Comparison of ENCODE assay signal across 15 mouse cellular contexts in genomic region chr3:96027875-96028274, GRCm38 (mm10). TPM values are rescaled to one million over a fixed set of nuclear protein-coding genes. Genes with fewer than 3 reads are reported as not detected.
DNase-seq lines count a peak whose midpoint lies in the region; ATAC-seq and TF ChIP-seq lines count a peak whose summit lies in the region.
"Had no signal": no experiment of that assay in that cellular context is flagged by ENCODE, and none has a peak within 500 bp of the region (broad histone marks: within the 10 kb centered on the region; RNA-seq: fewer than 3 reads in every experiment).

No protein-coding gene starts in this region.

- no peak for ATAC-seq in limb, embryonic 14.5 days (ENCODE audit: low FRiP score, low read depth)
- ATAC-seq in midbrain, embryonic 13.5 days, result no peak
- ATAC-seq: forebrain, embryonic 16.5 days; midbrain, embryonic 16.5 days had no signal

- 85% methylated on average over 1 of the region's 1 CpGs for WGBS in limb, embryonic 14.5 days
- WGBS in limb, embryonic 10.5 days, result 87% methylated on average over 1 of the region's 1 CpGs
- WGBS in midbrain, embryonic 13.5 days, result 93% methylated on average over 1 of the region's 1 CpGs

- no peak for TF ChIP-seq POLR2A in limb, embryonic 14.5 days (IDR thresholded peaks at IDR 0.05; ENCODE audit: borderline replicate concordance, extremely low read depth, insufficient read depth, insufficient read length)
- TF ChIP-seq POLR2A in brain, embryonic 14.5 days (IDR thresholded peaks at IDR 0.05; ENCODE audit: borderline replicate concordance, extremely low read depth, insufficient read depth, insufficient read length, poor library complexity, severe bottlenecking), result no peak

- H3K9me3 ChIP-seq in limb, embryonic 14.5 days (ENCODE audit: control insufficient read depth, low read length), result no peaks in the 10 kb centered on the region
- H3K9me3 ChIP-seq in limb, embryonic 10.5 days (replicated peaks), result no peaks in the 10 kb centered on the region
- H3K9me3 ChIP-seq in midbrain, embryonic 13.5 days, result no peaks in the 10 kb centered on the region
- H3K9me3 ChIP-seq: heart, embryonic 13.5 days; liver, embryonic 13.5 days had no signal

- no peaks in the 10 kb centered on the region for H3K27me3 ChIP-seq in limb, embryonic 14.5 days (ENCODE audit: control insufficient read depth, insufficient read depth, low read length)
- H3K27me3 ChIP-seq in limb, embryonic 10.5 days (ENCODE audit: low read depth, poor library complexity, severe bottlenecking), result no peaks in the 10 kb centered on the region
- H3K27me3 ChIP-seq in midbrain, embryonic 13.5 days, result no peaks in the 10 kb centered on the region
- H3K27me3 ChIP-seq: heart, embryonic 13.5 days; liver, embryonic 13.5 days had no signal

- no peaks in the 10 kb centered on the region for H3K4me1 ChIP-seq in limb, embryonic 14.5 days (ENCODE audit: control insufficient read depth, insufficient read depth, low read length)
- no peaks in the 10 kb centered on the region for H3K4me1 ChIP-seq in limb, embryonic 10.5 days
- no peaks in the 10 kb centered on the region for H3K4me1 ChIP-seq in midbrain, embryonic 13.5 days (replicated peaks)

- H3K4me3 ChIP-seq in limb, embryonic 14.5 days (replicated peaks; ENCODE audit: low read length), result no peak overlapping the region
- H3K4me3 ChIP-seq in limb, embryonic 10.5 days, result no peak overlapping the region
- H3K4me3 ChIP-seq in midbrain, embryonic 13.5 days (replicated peaks), result no peak overlapping the region
- H3K4me3 ChIP-seq: heart, embryonic 13.5 days; liver, embryonic 13.5 days had no signal

- H3K4me2 ChIP-seq in limb, embryonic 14.5 days (replicated peaks; ENCODE audit: low read depth, low read length, severe bottlenecking), result no peak overlapping the region
- no peak overlapping the region for H3K4me2 ChIP-seq in midbrain, embryonic 13.5 days (replicated peaks)
- H3K4me2 ChIP-seq: heart, embryonic 13.5 days; liver, embryonic 13.5 days had no signal

- DNase-seq in limb, embryonic 14.5 days (ENCODE audit: low spot score), result peak; percentile 45
- DNase-seq in limb, embryonic 10.5 days (ENCODE audit: low spot score), result no peak
- DNase-seq in 3T3-L1 (ENCODE audit: low read depth, low spot score), result peak; percentile 57
- peak; percentile 39 for DNase-seq in 416B (ENCODE audit: low read depth)
- DNase-seq in brain, embryonic 14.5 days (ENCODE audit: low read depth), result peak; percentile 12
- DNase-seq in ovary, postnatal 36 days (ENCODE audit: low spot score), result no peak
- DNase-seq: cerebellum, adult 11 months; cerebellum, postnatal 25 days; heart, postnatal 4 days; kidney, adult 8-10 months; liver, embryonic 13.5 days had no signal

- peaks cover 8% of the 10 kb centered on the region; the same call in 1 of the 2 replicates for H3K36me3 ChIP-seq in limb, embryonic 14.5 days (ENCODE audit: control insufficient read depth, insufficient read depth, low read length)
- H3K36me3 ChIP-seq in limb, embryonic 10.5 days, result 0 out of 2 replicates have a peak, but pooled peaks cover 3% of the 10 kb centered on the region
- H3K36me3 ChIP-seq in midbrain, embryonic 13.5 days, result peaks cover 25% of the 10 kb centered on the region

- TF ChIP-seq CTCF in brain, embryonic 14.5 days (IDR thresholded peaks at IDR 0.05; ENCODE audit: borderline replicate concordance, extremely low read depth, insufficient read depth, insufficient read length), result no peak

- H3K9ac ChIP-seq in limb, embryonic 14.5 days (ENCODE audit: low read depth, low read length, severe bottlenecking), result no peak overlapping the region
- H3K9ac ChIP-seq in midbrain, embryonic 13.5 days (replicated peaks), result no peak overlapping the region
- H3K9ac ChIP-seq: heart, embryonic 13.5 days; liver, embryonic 13.5 days had no signal

- no peak overlapping the region for H3K27ac ChIP-seq in limb, embryonic 14.5 days (replicated peaks; ENCODE audit: low read depth, low read length)
- H3K27ac ChIP-seq in limb, embryonic 10.5 days, result no peak overlapping the region
- no peak overlapping the region for H3K27ac ChIP-seq in midbrain, embryonic 13.5 days
- H3K27ac ChIP-seq: heart, embryonic 13.5 days; liver, embryonic 13.5 days had no signal

RNA-seq across cellular contexts. Expression of gene Vps45, which starts 30.4 kb away (rescaled TPM):
- 13.8 and 16.5 TPM in 2 replicates for polyA plus RNA-seq in limb, embryonic 14.5 days (2012; rRNA removed)
- 26.9 and 27.0 TPM in 2 replicates for polyA plus RNA-seq in limb, embryonic 14.5 days (2014; fragmentation: Nextera tagmentation; extraction: Ambion mirVana)
- 22.4 and 23.6 TPM in 2 replicates for polyA plus RNA-seq in limb, embryonic 10.5 days (2016; fragmentation: Nextera tagmentation; extraction: Ambion mirVana)
- 30.8 and 31.3 TPM in 2 replicates for polyA plus RNA-seq in brain, embryonic 14.5 days (2012; rRNA removed)
- polyA plus RNA-seq in midbrain, embryonic 13.5 days (2015; fragmentation: Nextera tagmentation; extraction: Ambion mirVana), result 63.7 and 67.4 TPM in 2 replicates

RNA-seq across cellular contexts. Expression of gene Plekho1, which starts 32.1 kb away (rescaled TPM):
- polyA plus RNA-seq in limb, embryonic 14.5 days (2012; rRNA removed), result 115 and 120 TPM in 2 replicates
- polyA plus RNA-seq in limb, embryonic 14.5 days (2014; fragmentation: Nextera tagmentation; extraction: Ambion mirVana), result 38.0 and 47.8 TPM in 2 replicates
- 77.7 and 81.9 TPM in 2 replicates for polyA plus RNA-seq in limb, embryonic 10.5 days (2016; fragmentation: Nextera tagmentation; extraction: Ambion mirVana)
- polyA plus RNA-seq in brain, embryonic 14.5 days (2012; rRNA removed), result 180 and 199 TPM in 2 replicates
- 61.2 and 77.0 TPM in 2 replicates for polyA plus RNA-seq in midbrain, embryonic 13.5 days (2015; fragmentation: Nextera tagmentation; extraction: Ambion mirVana)

Comparison
In these comparisons a context has a peak if more than half of its experiments do, and no peak if none do; other contexts are left out.
1. DNase-seq: peak in limb, embryonic 14.5 days (single experiment), 3T3-L1 (single experiment), 416B (single experiment) and brain, embryonic 14.5 days (single experiment); none in limb, embryonic 10.5 days (single experiment) and ovary, postnatal 36 days (single experiment).